Mouse (Mus musculus) right cerebral cortex, adult 2 months (tissue): ENCODE measurements around the gene Dnm3.
A peak's percentile ranks its signal among the peaks of the same experiment; 100 is the strongest.

Source experiments
- DNase-seq, 2 experiments: peaks; one replicate each; pipeline ENCODE4 v3.0.0; 2021 to 2022; ENCODE audit warnings: low spot score in 2 of 2

Dnm3 gene

GRCm38 (mm10) chr1:162327631-162328030 is 150.2 kb downstream of the Dnm3 start:
- no peak for DNase-seq

- DNase-seq = no peak
Measured at GRCm38 (mm10) chr1:162324412-162324811, 153.4 kb downstream of the Dnm3 start.

- DNase-seq = no peak
Measured at GRCm38 (mm10) chr1:162323142-162323541, 154.7 kb downstream of the Dnm3 start.

- DNase-seq = peak; percentile 57 to 66
Measured at GRCm38 (mm10) chr1:162313451-162314276, 164.2 kb downstream of the Dnm3 start.

GRCm38 (mm10) chr1:162312621-162313020 is 165.2 kb downstream of the Dnm3 start:
- no peak for DNase-seq

- peak; percentile 44 to 53 for DNase-seq
Measured at GRCm38 (mm10) chr1:162312152-162312551, 165.7 kb downstream of the Dnm3 start.

- peak; percentile 40 to 61 for DNase-seq
Measured at GRCm38 (mm10) chr1:162305247-162305646, 172.6 kb downstream of the Dnm3 start.

GRCm38 (mm10) chr1:162302480-162302879 is 175.4 kb downstream of the Dnm3 start:
- DNase-seq = no peak

- DNase-seq = peak; percentile 47 to 48
Measured at GRCm38 (mm10) chr1:162299558-162300319, 178.1 kb downstream of the Dnm3 start.

- DNase-seq = no peak
Measured at GRCm38 (mm10) chr1:162298527-162298926, 179.3 kb downstream of the Dnm3 start.

GRCm38 (mm10) chr1:162295443-162295842 is 182.4 kb downstream of the Dnm3 start:
- no peak for DNase-seq

GRCm38 (mm10) chr1:162294572-162294910 is 183.3 kb downstream of the Dnm3 start:
- no peak for DNase-seq

GRCm38 (mm10) chr1:162293732-162294571 is 183.9 kb downstream of the Dnm3 start:
- DNase-seq = no peak

- DNase-seq = no peak
Measured at GRCm38 (mm10) chr1:162286910-162287309, 190.9 kb downstream of the Dnm3 start.

GRCm38 (mm10) chr1:162281981-162282381 is 195.9 kb downstream of the Dnm3 start:
- DNase-seq = no peak

GRCm38 (mm10) chr1:162280052-162280451 is 197.8 kb downstream of the Dnm3 start:
- DNase-seq = no peak

GRCm38 (mm10) chr1:162276011-162276410 is 201.8 kb downstream of the Dnm3 start:
- DNase-seq = no peak

GRCm38 (mm10) chr1:162274674-162275248 is 203.1 kb downstream of the Dnm3 start:
- DNase-seq = no peak

- no peak for DNase-seq
Measured at GRCm38 (mm10) chr1:162256912-162257607, 220.8 kb downstream of the Dnm3 start.

- DNase-seq = no peak
Measured at GRCm38 (mm10) chr1:162254944-162255343, 222.9 kb downstream of the Dnm3 start.
